ENCODE assay signal across 7 mouse cellular contexts in genomic region chr7:128687821-128688564, GRCm38 (mm10). TPM values are rescaled to one million over a fixed set of nuclear protein-coding genes. Genes with fewer than 3 reads are reported as not detected.
DNase-seq lines count a peak whose midpoint lies in the region; ATAC-seq and TF ChIP-seq lines count a peak whose summit lies in the region.

No protein-coding gene starts in this region.

- intact Hi-C loops in heart, adult 2 months (cut with DNase I) = loop anchor here (5.0 kb wide), 1 partner anchor 316 kb away; no protein-coding TSS in a partner anchor

- peaks cover 26% of the 10 kb centered on the region for H3K9me3 ChIP-seq in embryonic facial prominence, embryonic 13.5 days
- peaks cover 29% of the 10 kb centered on the region for H3K9me3 ChIP-seq in limb, embryonic 13.5 days
- H3K9me3 ChIP-seq in midbrain, embryonic 14.5 days (ENCODE audit: control insufficient read depth, low read length) = peaks cover 10% of the 10 kb centered on the region

- no peak overlapping the region for H3K9ac ChIP-seq in embryonic facial prominence, embryonic 13.5 days
- H3K9ac ChIP-seq in heart, adult 2 months (ENCODE audit: low read depth, low read length) = no peak overlapping the region
- no peak overlapping the region for H3K9ac ChIP-seq in limb, embryonic 13.5 days
- H3K9ac ChIP-seq in midbrain, embryonic 14.5 days (replicated peaks; ENCODE audit: low read length) = peak overlapping the region; percentile 61

- no peaks in the 10 kb centered on the region for H3K27me3 ChIP-seq in embryonic facial prominence, embryonic 13.5 days
- H3K27me3 ChIP-seq in heart, adult 2 months (ENCODE audit: control insufficient read depth, insufficient read depth, low read length) = no peaks in the 10 kb centered on the region
- H3K27me3 ChIP-seq in kidney, adult 2 months (replicated peaks; ENCODE audit: control insufficient read depth, insufficient read depth, low read length) = no peaks in the 10 kb centered on the region
- H3K27me3 ChIP-seq in limb, embryonic 13.5 days = no peaks in the 10 kb centered on the region
- H3K27me3 ChIP-seq in midbrain, embryonic 14.5 days (ENCODE audit: control insufficient read depth, insufficient read depth, low read length) = no peaks in the 10 kb centered on the region

- no peaks in the 10 kb centered on the region for H3K79me2 ChIP-seq in heart, adult 2 months (replicated peaks; ENCODE audit: control insufficient read depth, insufficient read depth, low read length)

- peaks cover 2% of the 10 kb centered on the region; the same call in 1 of the 2 replicates for H3K4me1 ChIP-seq in bone marrow macrophage, adult 2 months (ENCODE audit: control insufficient read depth, insufficient read depth, low read length)
- H3K4me1 ChIP-seq in embryonic facial prominence, embryonic 13.5 days = no peaks in the 10 kb centered on the region
- H3K4me1 ChIP-seq in heart, adult 2 months (ENCODE audit: control insufficient read depth, insufficient read depth, low read length) = no peaks in the 10 kb centered on the region
- no peaks in the 10 kb centered on the region for H3K4me1 ChIP-seq in kidney, adult 2 months (ENCODE audit: control insufficient read depth, insufficient read depth, low read length)
- no peaks in the 10 kb centered on the region for H3K4me1 ChIP-seq in limb, embryonic 13.5 days
- peaks cover 7% of the 10 kb centered on the region; the same call in 1 of the 2 replicates for H3K4me1 ChIP-seq in midbrain, embryonic 14.5 days (ENCODE audit: control insufficient read depth, insufficient read depth, low read length)

- H3K4me2 ChIP-seq in embryonic facial prominence, embryonic 13.5 days = peak overlapping the region; percentile 65
- H3K4me2 ChIP-seq in limb, embryonic 13.5 days (replicated peaks) = peak overlapping the region; percentile 67
- peak overlapping the region; percentile 56 for H3K4me2 ChIP-seq in midbrain, embryonic 14.5 days (ENCODE audit: low read length)

- peak; percentile 74 to 77 for DNase-seq in heart, adult 2 months
- peak; percentile 47 for DNase-seq in kidney, adult 2 months
- DNase-seq in midbrain, embryonic 14.5 days = peak; percentile 94
- DNase-seq in spleen, adult 18-20 months = peak; percentile 59 to 64

- no peak for TF ChIP-seq EP300 in heart, adult 2 months (IDR thresholded peaks at IDR 0.05; ENCODE audit: insufficient read depth, low read depth, low read length)

- TF ChIP-seq CTCF in bone marrow macrophage, adult 2 months (IDR thresholded peaks at IDR 0.05; ENCODE audit: low read depth, low read length) = no peak
- TF ChIP-seq CTCF in heart, adult 2 months (IDR thresholded peaks at IDR 0.05) = no peak
- TF ChIP-seq CTCF in kidney, adult 2 months (conservative IDR thresholded peaks at IDR 0.05; ENCODE audit: insufficient read depth, insufficient read length, low read depth, low read length) = no peak

- H3K4me3 ChIP-seq in bone marrow macrophage, adult 2 months (ENCODE audit: insufficient read depth, low read length) = peak overlapping the region; percentile 62
- H3K4me3 ChIP-seq in embryonic facial prominence, embryonic 13.5 days = peak overlapping the region; percentile 44
- peak overlapping the region; percentile 56 for H3K4me3 ChIP-seq in heart, adult 2 months
- peak overlapping the region; percentile 49 for H3K4me3 ChIP-seq in kidney, adult 2 months (ENCODE audit: insufficient read depth, low read depth, low read length)
- H3K4me3 ChIP-seq in limb, embryonic 13.5 days = peak overlapping the region; percentile 50
- H3K4me3 ChIP-seq in midbrain, embryonic 14.5 days (replicated peaks; ENCODE audit: low read depth, low read length) = peak overlapping the region; percentile 45

- no peak for ATAC-seq in embryonic facial prominence, embryonic 13.5 days (ENCODE audit: insufficient number of reproducible peaks, insufficient read depth, low FRiP score, low TSS enrichment, low read depth)
- ATAC-seq in limb, embryonic 13.5 days (ENCODE audit: low FRiP score, low read depth) = no peak; the same call in 1 of the 2 replicates
- peak; percentile 85 for ATAC-seq in midbrain, embryonic 14.5 days (ENCODE audit: low FRiP score, low TSS enrichment)

- no peak for TF ChIP-seq POLR2A in bone marrow macrophage, adult 2 months (IDR thresholded peaks at IDR 0.05; ENCODE audit: borderline replicate concordance, low read depth, low read length)
- no peak for TF ChIP-seq POLR2A in heart, adult 2 months (IDR thresholded peaks at IDR 0.05; ENCODE audit: insufficient read depth, low read depth, low read length)
- TF ChIP-seq POLR2A in kidney, adult 2 months (IDR thresholded peaks at IDR 0.05; ENCODE audit: low read depth, low read length) = no peak

- H3K36me3 ChIP-seq in embryonic facial prominence, embryonic 13.5 days = peaks cover 69% of the 10 kb centered on the region
- no peaks in the 10 kb centered on the region for H3K36me3 ChIP-seq in heart, adult 2 months (ENCODE audit: control insufficient read depth, insufficient read depth, low read length)
- H3K36me3 ChIP-seq in kidney, adult 2 months (ENCODE audit: control insufficient read depth, insufficient read depth, low read length) = no peaks in the 10 kb centered on the region; the same call in none of the 2 replicates
- H3K36me3 ChIP-seq in limb, embryonic 13.5 days = peaks cover 68% of the 10 kb centered on the region
- H3K36me3 ChIP-seq in midbrain, embryonic 14.5 days (ENCODE audit: control insufficient read depth, insufficient read depth, low read length) = peaks cover 21% of the 10 kb centered on the region

- WGBS in embryonic facial prominence, embryonic 13.5 days = 50% methylated on average over 56 of the region's 56 CpGs
- WGBS in heart, adult 2 months = 53% methylated on average over 56 of the region's 56 CpGs
- 66% methylated on average over 56 of the region's 56 CpGs for WGBS in kidney, adult 2 months
- WGBS in limb, embryonic 13.5 days = 48% methylated on average over 56 of the region's 56 CpGs
- 54% methylated on average over 56 of the region's 56 CpGs for WGBS in midbrain, embryonic 14.5 days

- H3K27ac ChIP-seq in bone marrow macrophage, adult 2 months (ENCODE audit: insufficient read depth, low read depth, low read length) = no peak overlapping the region
- no peak overlapping the region for H3K27ac ChIP-seq in embryonic facial prominence, embryonic 13.5 days
- no peak overlapping the region for H3K27ac ChIP-seq in heart, adult 2 months
- H3K27ac ChIP-seq in kidney, adult 2 months (ENCODE audit: insufficient read depth, low read depth, low read length) = no peak overlapping the region
- H3K27ac ChIP-seq in limb, embryonic 13.5 days = no peak overlapping the region
- peak overlapping the region; percentile 95 for H3K27ac ChIP-seq in midbrain, embryonic 14.5 days (replicated peaks; ENCODE audit: low read depth, low read length)

RNA-seq across cellular contexts. Expression of gene Mcmbp, which starts 52.3 kb away (rescaled TPM):
- polyA plus RNA-seq in bone marrow macrophage, adult 2 months (2012; ENCODE audit: insufficient read depth, insufficient read length, missing spikeins) = 63.6 and 69.0 TPM in 2 replicates
- 68.8 and 70.8 TPM in 2 replicates for polyA plus RNA-seq in embryonic facial prominence, embryonic 13.5 days (2015; fragmentation: Nextera tagmentation; extraction: Ambion mirVana)
- total RNA-seq in heart, adult 2 months (2021) = 10 to 100 TPM; 23.7 to 25.2 TPM
- 14.0 and 25.0 TPM in 2 replicates for polyA plus RNA-seq in heart, adult 2 months (2012; rRNA removed)
- polyA plus RNA-seq in kidney, adult 2 months (2012; rRNA removed) = 19.8 and 22.2 TPM in 2 replicates
- polyA plus RNA-seq in limb, embryonic 13.5 days (2015; fragmentation: Nextera tagmentation; extraction: Ambion mirVana) = 67.4 and 69.4 TPM in 2 replicates
- polyA plus RNA-seq in midbrain, embryonic 14.5 days (2014; fragmentation: Nextera tagmentation; extraction: Ambion mirVana) = 60.8 and 61.7 TPM in 2 replicates

RNA-seq across cellular contexts. Expression of gene Sec23ip, which starts 56.8 kb away (rescaled TPM):
- 22.0 and 23.1 TPM in 2 replicates for polyA plus RNA-seq in bone marrow macrophage, adult 2 months (2012; ENCODE audit: insufficient read depth, insufficient read length, missing spikeins)
- 34.1 and 38.3 TPM in 2 replicates for polyA plus RNA-seq in embryonic facial prominence, embryonic 13.5 days (2015; fragmentation: Nextera tagmentation; extraction: Ambion mirVana)
- 10 to 100 TPM; 25.1 to 26.8 TPM for total RNA-seq in heart, adult 2 months (2021)
- 26.5 and 33.0 TPM in 2 replicates for polyA plus RNA-seq in heart, adult 2 months (2012; rRNA removed)
- polyA plus RNA-seq in kidney, adult 2 months (2012; rRNA removed) = 29.9 and 35.5 TPM in 2 replicates
- polyA plus RNA-seq in limb, embryonic 13.5 days (2015; fragmentation: Nextera tagmentation; extraction: Ambion mirVana) = 40.4 and 42.2 TPM in 2 replicates
- polyA plus RNA-seq in midbrain, embryonic 14.5 days (2014; fragmentation: Nextera tagmentation; extraction: Ambion mirVana) = 33.3 and 39.6 TPM in 2 replicates
